Mouse (Mus musculus) bone marrow, adult 2 months (tissue): ENCODE measurements around the gene Olfr457. TPM values are rescaled to one million over a fixed set of nuclear protein-coding genes. Genes with fewer than 3 reads are reported as not detected.

Source experiments
- H3K27ac ChIP-seq: fragments of 200-500 bp; 2 replicates; pipeline ENCODE4 v1.5.1; 2012; ENCODE audit warnings: low read depth, mild to moderate bottlenecking, control low read depth, inconsistent platforms, low read length; ENCODE audit not compliant: control insufficient read depth, poor library complexity, insufficient read depth
- H3K4me1 ChIP-seq: fragments of 200-500 bp; 2 replicates; pipeline ENCODE4 v1.6.1; 2011; ENCODE audit warnings: low read length; ENCODE audit not compliant: control insufficient read depth, insufficient read depth
- H3K4me3 ChIP-seq: fragments of 200-500 bp; replicated peaks from 2 replicates; pipeline ENCODE3; 2011; ENCODE audit warnings: mild to moderate bottlenecking, low read depth, low read length, control low read depth; ENCODE audit not compliant: control insufficient read depth
- CTCF ChIP-seq: fragments of 200-500 bp; IDR thresholded peaks from 2 replicates; pipeline ENCODE4 v1.5.1; 2011; ENCODE audit warnings: low read length, control low read depth; ENCODE audit not compliant: control insufficient read depth, insufficient read depth
- POLR2A ChIP-seq: fragments of 200-500 bp; IDR thresholded peaks from 2 replicates; pipeline ENCODE4 v1.6.1; 2011; ENCODE audit warnings: low read depth, mild to moderate bottlenecking, control low read depth, low read length, borderline replicate concordance; ENCODE audit not compliant: control insufficient read depth
- WGBS: fragments of 180-500 bp; shearing (Covaris S2); methylation state at CpG from one replicate; pipeline ENCODE4 v1.1.7; 2018; 5-methylcytosine and 5-hydroxymethylcytosine counted together
- polyA plus RNA-seq: library from polyadenylated mRNA; stranded (reverse); fragments of >200 nt; gene quantifications from 2 replicates; pipeline ENCODE4 v1.2.4, GENCODE M21; 2011; ENCODE audit warnings: low replicate concordance; ENCODE audit not compliant: missing spikeins, insufficient read depth, insufficient read length

Gene Olfr457
- polyA plus RNA-seq, 1 experiment: not detected

GRCm38 (mm10) chr6:42465096-42465495 is 11.0 kb downstream of the Olfr457 start, which contains the start of gene Olfr458:
TSS of gene Olfr458 (minus strand) at chr6:42465196.
- WGBS: 76% methylated on average over 1 of the region's 1 CpGs
- Histone ChIP-seq H3K4me3 (no peak within 1 kb of the TSS), H3K27ac (no peak within 1 kb of the TSS), H3K4me1 (no peaks in the 10 kb centered on the region)
- TF ChIP-seq POLR2A: no peak
- TF ChIP-seq CTCF: no peak

- TF ChIP-seq CTCF: no peak
- no peak for TF ChIP-seq POLR2A
- 70% methylated on average over 2 of the region's 2 CpGs for WGBS
- Histone ChIP-seq H3K27ac (no peak overlapping the region), H3K4me1 (no peaks in the 10 kb centered on the region), H3K4me3 (no peak overlapping the region)
Measured at GRCm38 (mm10) chr6:42447381-42447780, 28.8 kb downstream of the Olfr457 start.

GRCm38 (mm10) chr6:42444491-42444890 is 31.6 kb downstream of the Olfr457 start:
- Histone ChIP-seq H3K4me3 (no peak overlapping the region), H3K4me1 (no peaks in the 10 kb centered on the region), H3K27ac (no peak overlapping the region)
- TF ChIP-seq CTCF (no peak), POLR2A (no peak)
- WGBS: 80% methylated on average over 2 of the region's 2 CpGs

GRCm38 (mm10) chr6:42441395-42441794 is 34.7 kb downstream of the Olfr457 start:
- TF ChIP-seq CTCF (no peak), POLR2A (no peak)

GRCm38 (mm10) chr6:42435490-42435889 is 40.6 kb downstream of the Olfr457 start:
- Histone ChIP-seq H3K4me3 (no peak overlapping the region), H3K4me1 (no peaks in the 10 kb centered on the region), H3K27ac (no peak overlapping the region)
- 64% methylated on average over 2 of the region's 2 CpGs for WGBS
- no peak for TF ChIP-seq CTCF

More at GRCm38 (mm10) chr6:42441395-42441794, 34.7 kb downstream of the Olfr457 start:
- no peak overlapping the region for H3K4me3 ChIP-seq
- 70% methylated on average over 2 of the region's 2 CpGs for WGBS
- H3K27ac ChIP-seq: no peak overlapping the region
- H3K4me1 ChIP-seq: no peaks in the 10 kb centered on the region

- Histone ChIP-seq H3K4me1 (no peaks in the 10 kb centered on the region), H3K27ac (no peak within 1 kb of the TSS), H3K4me3 (no peak within 1 kb of the TSS)
- TF ChIP-seq POLR2A (no peak), CTCF (no peak)
- 57% methylated on average over 6 of the region's 6 CpGs for WGBS
Measured at GRCm38 (mm10) chr6:42434446-42434845, 41.7 kb downstream of the Olfr457 start, which contains the start of gene Tas2r126. TSS of gene Tas2r126 (plus strand) at chr6:42434535.

- TF ChIP-seq POLR2A (no peak), CTCF (no peak)
- 24% methylated on average over 2 of the region's 2 CpGs for whole genome bisulfite sequencing
- Histone ChIP-seq H3K4me3 (no peak overlapping the region), H3K4me1 (no peaks in the 10 kb centered on the region), H3K27ac (no peak overlapping the region)
Measured at GRCm38 (mm10) chr6:42433554-42433953, 42.6 kb downstream of the Olfr457 start.

- TF ChIP-seq POLR2A: no peak
- TF ChIP-seq CTCF: no peak
- WGBS: 68% methylated on average over 4 of the region's 4 CpGs
- no peaks in the 10 kb centered on the region for H3K4me1 ChIP-seq
- no peak overlapping the region for H3K4me3 ChIP-seq
- H3K27ac ChIP-seq: no peak overlapping the region
Measured at GRCm38 (mm10) chr6:42426337-42426736, 49.8 kb downstream of the Olfr457 start.

- no peak for TF ChIP-seq CTCF
- no peak for TF ChIP-seq POLR2A
- WGBS: 35% methylated on average over 3 of the region's 3 CpGs
- H3K4me3 ChIP-seq: no peak overlapping the region
Measured at GRCm38 (mm10) chr6:42424472-42424871, 51.7 kb downstream of the Olfr457 start.

More at GRCm38 (mm10) chr6:42424472-42424871, 51.7 kb downstream of the Olfr457 start:
- H3K4me1 ChIP-seq: no peaks in the 10 kb centered on the region; the same call in 1 of the 2 replicates
- no peak overlapping the region for H3K27ac ChIP-seq
